Mouse (Mus musculus): ENCODE results near the gene Nudt19. TPM values are rescaled to one million over a fixed set of nuclear protein-coding genes. Genes with fewer than 3 reads are reported as not detected.
"Not testable (repeated sequence)": the region's sequence is repeated elsewhere in the genome, so short reads cannot be mapped to it uniquely, and the experiment has no call there.

Gene Nudt19
- polyA plus RNA-seq, 1 experiment from 2014 or later: 65.5 TPM

- Histone ChIP-seq H3K27me3 (ENCODE audit: control insufficient read depth, insufficient read depth, low read length) (peaks cover 20% of the 10 kb centered on the region), H3K4me2 (replicated peaks; ENCODE audit: low read depth, low read length) (no peak overlapping the region), H3K27ac (ENCODE audit: low read depth, low read length) (no peak overlapping the region), H3K4me3 (ENCODE audit: low read length) (no peak overlapping the region), H3K4me1 (ENCODE audit: control insufficient read depth, insufficient read depth, low read length) (0 out of 2 replicates have a peak, but pooled peaks cover 7% of the 10 kb centered on the region), H3K36me3 (ENCODE audit: control insufficient read depth, insufficient read depth, low read length) (no peaks in the 10 kb centered on the region), H3K9me3 (ENCODE audit: control insufficient read depth, low read length) (no peaks in the 10 kb centered on the region), H3K9ac (ENCODE audit: low read depth, low read length) (no peak overlapping the region)
- ATAC-seq (ENCODE audit: low FRiP score, low TSS enrichment): no peak
- 37% methylated on average over 4 of the region's 4 CpGs for WGBS
Observed at GRCm38 (mm10) chr7:35579849-35580248, 23.7 kb upstream of the Nudt19 start.

- ATAC-seq (ENCODE audit: low FRiP score, low TSS enrichment); H3K27me3 ChIP-seq (ENCODE audit: control insufficient read depth, insufficient read depth, low read length); H3K4me2 ChIP-seq (replicated peaks; ENCODE audit: low read depth, low read length); H3K4me1 ChIP-seq (ENCODE audit: control insufficient read depth, insufficient read depth, low read length); H3K36me3 ChIP-seq (ENCODE audit: control insufficient read depth, insufficient read depth, low read length); H3K27ac ChIP-seq (ENCODE audit: low read depth, low read length); H3K9ac ChIP-seq (ENCODE audit: low read depth, low read length); H3K4me3 ChIP-seq (ENCODE audit: low read length); H3K9me3 ChIP-seq (ENCODE audit: control insufficient read depth, low read length): not testable (repeated sequence)
- 26% methylated on average over 6 of the region's 6 CpGs for WGBS
Observed at GRCm38 (mm10) chr7:35570883-35571282, 14.8 kb upstream of the Nudt19 start.

- not testable (repeated sequence) for H3K4me1 ChIP-seq (ENCODE audit: control insufficient read depth, insufficient read depth, low read length); H3K9me3 ChIP-seq (ENCODE audit: control insufficient read depth, low read length); ATAC-seq (ENCODE audit: low FRiP score, low TSS enrichment); H3K27ac ChIP-seq (ENCODE audit: low read depth, low read length); H3K27me3 ChIP-seq (ENCODE audit: control insufficient read depth, insufficient read depth, low read length); H3K4me3 ChIP-seq (ENCODE audit: low read length); H3K36me3 ChIP-seq (ENCODE audit: control insufficient read depth, insufficient read depth, low read length); H3K4me2 ChIP-seq (replicated peaks; ENCODE audit: low read depth, low read length); H3K9ac ChIP-seq (ENCODE audit: low read depth, low read length)
- WGBS: 90% methylated on average over 4 of the region's 4 CpGs
Observed at GRCm38 (mm10) chr7:35569724-35570123, 13.6 kb upstream of the Nudt19 start.

- 72% methylated on average over 13 of the region's 13 CpGs for WGBS
- not testable (repeated sequence) for H3K4me2 ChIP-seq (replicated peaks; ENCODE audit: low read depth, low read length); H3K27ac ChIP-seq (ENCODE audit: low read depth, low read length); H3K36me3 ChIP-seq (ENCODE audit: control insufficient read depth, insufficient read depth, low read length); H3K4me1 ChIP-seq (ENCODE audit: control insufficient read depth, insufficient read depth, low read length); H3K27me3 ChIP-seq (ENCODE audit: control insufficient read depth, insufficient read depth, low read length); H3K9ac ChIP-seq (ENCODE audit: low read depth, low read length); ATAC-seq (ENCODE audit: low FRiP score, low TSS enrichment); H3K9me3 ChIP-seq (ENCODE audit: control insufficient read depth, low read length); H3K4me3 ChIP-seq (ENCODE audit: low read length)
Observed at GRCm38 (mm10) chr7:35565965-35566364, 9.9 kb upstream of the Nudt19 start.

DNA sequence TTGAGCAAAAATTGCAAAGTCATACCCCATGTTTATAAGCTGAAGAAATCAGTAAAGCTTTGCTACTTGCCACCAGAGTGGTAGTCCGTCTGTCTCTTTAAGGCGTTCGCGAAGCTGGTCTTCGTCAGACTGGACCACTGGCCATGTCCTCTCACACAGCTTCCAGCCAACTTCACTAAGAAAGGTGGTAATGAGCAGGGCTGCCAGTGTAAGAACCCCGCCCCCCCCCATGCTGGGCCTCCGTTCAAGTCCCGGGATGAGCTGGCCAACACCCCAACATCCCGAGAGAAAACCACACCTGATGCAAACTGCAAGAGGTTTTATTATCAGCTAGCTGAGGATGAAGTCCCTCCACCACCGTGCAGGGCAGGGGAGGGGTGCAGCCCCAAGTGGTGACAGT is 8.8 kb upstream of the Nudt19 start:
- H3K36me3 ChIP-seq (ENCODE audit: control insufficient read depth, insufficient read depth, low read length); H3K4me3 ChIP-seq (ENCODE audit: low read length); H3K4me2 ChIP-seq (replicated peaks; ENCODE audit: low read depth, low read length); H3K9me3 ChIP-seq (ENCODE audit: control insufficient read depth, low read length); ATAC-seq (ENCODE audit: low FRiP score, low TSS enrichment); H3K27me3 ChIP-seq (ENCODE audit: control insufficient read depth, insufficient read depth, low read length); H3K27ac ChIP-seq (ENCODE audit: low read depth, low read length); H3K9ac ChIP-seq (ENCODE audit: low read depth, low read length); H3K4me1 ChIP-seq (ENCODE audit: control insufficient read depth, insufficient read depth, low read length): not testable (repeated sequence)
- 80% methylated on average over 10 of the region's 10 CpGs for WGBS

DNA sequence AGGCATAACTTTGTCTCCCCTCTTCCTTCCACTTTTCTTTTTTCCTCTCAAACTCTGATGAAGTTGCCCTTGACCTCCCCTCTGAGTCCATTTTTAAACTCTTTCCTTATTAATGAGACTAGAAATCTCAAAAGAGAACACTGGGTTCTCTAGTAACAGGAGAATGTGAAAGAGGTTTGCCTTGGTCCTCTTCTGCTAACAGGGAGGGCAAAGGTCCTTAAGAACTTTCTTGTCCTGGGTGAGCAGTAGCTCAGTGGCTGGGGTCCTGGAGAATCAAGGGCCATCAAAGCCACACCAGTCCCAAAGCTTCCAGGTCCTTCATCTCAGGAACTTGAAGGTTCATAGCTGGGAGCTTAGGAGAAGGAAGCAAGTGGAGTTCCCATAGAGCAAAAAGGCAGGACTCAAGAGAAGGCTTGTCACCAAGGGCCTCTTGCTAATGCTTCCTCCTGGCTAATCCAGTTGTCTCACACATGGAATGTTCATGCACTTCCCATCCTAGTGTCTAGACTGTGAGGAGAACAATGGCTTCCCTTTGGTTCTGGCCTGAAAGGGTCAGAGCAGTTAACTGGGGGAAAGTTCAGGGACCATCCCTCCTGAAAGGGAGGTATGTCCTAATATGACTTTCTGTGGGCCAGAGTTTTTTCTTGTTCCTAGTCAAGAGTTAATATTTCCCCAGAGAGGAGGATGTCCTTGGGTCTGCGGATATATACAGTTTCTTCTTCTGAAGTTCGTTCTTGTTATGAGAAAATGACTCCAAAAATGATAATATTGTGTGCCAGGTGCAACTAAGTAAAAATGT is 8.2 kb upstream of the Nudt19 start:
- H3K9ac ChIP-seq (ENCODE audit: low read depth, low read length): no peak overlapping the region
- no peak overlapping the region for H3K4me2 ChIP-seq (replicated peaks; ENCODE audit: low read depth, low read length)
- H3K9me3 ChIP-seq (ENCODE audit: control insufficient read depth, low read length): no peaks in the 10 kb centered on the region
- no peaks in the 10 kb centered on the region for H3K27me3 ChIP-seq (ENCODE audit: control insufficient read depth, insufficient read depth, low read length)
- no peaks in the 10 kb centered on the region for H3K36me3 ChIP-seq (ENCODE audit: control insufficient read depth, insufficient read depth, low read length)
- no peaks in the 10 kb centered on the region for H3K4me1 ChIP-seq (ENCODE audit: control insufficient read depth, insufficient read depth, low read length)
- ATAC-seq (ENCODE audit: low FRiP score, low TSS enrichment): no peak
- WGBS: 97% methylated on average over 2 of the region's 2 CpGs
- no peak overlapping the region for H3K4me3 ChIP-seq (ENCODE audit: low read length)
- H3K27ac ChIP-seq (ENCODE audit: low read depth, low read length): no peak overlapping the region

- H3K4me3 ChIP-seq (ENCODE audit: low read length): no peak overlapping the region
Observed at GRCm38 (mm10) chr7:35563071-35563470, 7.0 kb upstream of the Nudt19 start.

GRCm38 (mm10) chr7:35559838-35560237 is 3.7 kb upstream of the Nudt19 start:
- H3K9me3 ChIP-seq (ENCODE audit: control insufficient read depth, low read length): no peaks in the 10 kb centered on the region
- no peaks in the 10 kb centered on the region for H3K27me3 ChIP-seq (ENCODE audit: control insufficient read depth, insufficient read depth, low read length)
- 0 out of 2 replicates have a peak, but pooled peaks cover 3% of the 10 kb centered on the region for H3K4me1 ChIP-seq (ENCODE audit: control insufficient read depth, insufficient read depth, low read length)
- no peak overlapping the region for H3K9ac ChIP-seq (ENCODE audit: low read depth, low read length)
- 87% methylated on average over 3 of the region's 3 CpGs for WGBS
- no peaks in the 10 kb centered on the region for H3K36me3 ChIP-seq (ENCODE audit: control insufficient read depth, insufficient read depth, low read length)
- no peak for ATAC-seq (ENCODE audit: low FRiP score, low TSS enrichment)
- H3K4me2 ChIP-seq (replicated peaks; ENCODE audit: low read depth, low read length): no peak overlapping the region
- H3K27ac ChIP-seq (ENCODE audit: low read depth, low read length): no peak overlapping the region
- no peak overlapping the region for H3K4me3 ChIP-seq (ENCODE audit: low read length)

More at GRCm38 (mm10) chr7:35563071-35563470, 7.0 kb upstream of the Nudt19 start:
- Histone ChIP-seq H3K36me3 (ENCODE audit: control insufficient read depth, insufficient read depth, low read length) (no peaks in the 10 kb centered on the region), H3K27me3 (ENCODE audit: control insufficient read depth, insufficient read depth, low read length) (no peaks in the 10 kb centered on the region), H3K9ac (ENCODE audit: low read depth, low read length) (no peak overlapping the region), H3K4me1 (ENCODE audit: control insufficient read depth, insufficient read depth, low read length) (no peaks in the 10 kb centered on the region), H3K4me2 (replicated peaks; ENCODE audit: low read depth, low read length) (no peak overlapping the region), H3K9me3 (ENCODE audit: control insufficient read depth, low read length) (no peaks in the 10 kb centered on the region), H3K27ac (ENCODE audit: low read depth, low read length) (no peak overlapping the region)
- no peak for ATAC-seq (ENCODE audit: low FRiP score, low TSS enrichment)
- 72% methylated on average over 11 of the region's 11 CpGs for WGBS

DNA sequence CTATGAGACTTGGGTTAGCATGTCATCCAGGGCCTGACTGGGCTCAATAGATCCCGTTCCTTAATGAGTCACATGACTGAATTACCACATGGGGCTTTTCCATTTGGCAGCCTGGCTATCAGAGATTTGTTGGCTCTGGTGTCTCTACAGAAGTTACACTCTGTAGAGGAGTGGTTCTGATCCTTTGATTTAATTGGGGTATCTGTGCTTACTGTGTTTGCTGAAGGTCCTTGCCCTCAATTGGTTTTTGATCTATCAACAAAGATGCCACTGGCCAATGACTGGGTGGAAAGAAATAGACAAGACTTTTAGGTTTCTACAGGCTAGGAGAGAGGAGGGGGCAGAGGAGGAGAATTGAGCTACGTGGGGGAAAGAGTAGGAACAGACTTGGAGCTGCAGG is 2.6 kb upstream of the Nudt19 start:
- Histone ChIP-seq H3K9ac (ENCODE audit: low read depth, low read length) (no peak overlapping the region), H3K4me3 (ENCODE audit: low read length) (no peak overlapping the region), H3K9me3 (ENCODE audit: control insufficient read depth, low read length) (no peaks in the 10 kb centered on the region), H3K4me1 (ENCODE audit: control insufficient read depth, insufficient read depth, low read length) (0 out of 2 replicates have a peak, but pooled peaks cover 3% of the 10 kb centered on the region), H3K27ac (ENCODE audit: low read depth, low read length) (no peak overlapping the region), H3K4me2 (replicated peaks; ENCODE audit: low read depth, low read length) (no peak overlapping the region), H3K36me3 (ENCODE audit: control insufficient read depth, insufficient read depth, low read length) (no peaks in the 10 kb centered on the region), H3K27me3 (ENCODE audit: control insufficient read depth, insufficient read depth, low read length) (no peaks in the 10 kb centered on the region)
- WGBS: 69% methylated on average over 2 of the region's 2 CpGs
- ATAC-seq (ENCODE audit: low FRiP score, low TSS enrichment): no peak
